Mouse (Mus musculus) embryonic fibroblast, embryonic 13.5 days (primary cell): Measurements from ENCODE around the gene Scnn1b.

ENCODE experiments used
- CTCF ChIP-seq: IDR thresholded peaks from 2 replicates; pipeline ENCODE4 v1.5.1; 2011; ENCODE audit warnings: mild to moderate bottlenecking, control low read depth, low read length, moderate library complexity, borderline replicate concordance; ENCODE audit not compliant: insufficient read depth
- POLR2A ChIP-seq: IDR thresholded peaks from 2 replicates; pipeline ENCODE4 v1.6.1; 2011; ENCODE audit warnings: low read depth, mild to moderate bottlenecking, control low read depth, low read length, moderate library complexity

DNA sequence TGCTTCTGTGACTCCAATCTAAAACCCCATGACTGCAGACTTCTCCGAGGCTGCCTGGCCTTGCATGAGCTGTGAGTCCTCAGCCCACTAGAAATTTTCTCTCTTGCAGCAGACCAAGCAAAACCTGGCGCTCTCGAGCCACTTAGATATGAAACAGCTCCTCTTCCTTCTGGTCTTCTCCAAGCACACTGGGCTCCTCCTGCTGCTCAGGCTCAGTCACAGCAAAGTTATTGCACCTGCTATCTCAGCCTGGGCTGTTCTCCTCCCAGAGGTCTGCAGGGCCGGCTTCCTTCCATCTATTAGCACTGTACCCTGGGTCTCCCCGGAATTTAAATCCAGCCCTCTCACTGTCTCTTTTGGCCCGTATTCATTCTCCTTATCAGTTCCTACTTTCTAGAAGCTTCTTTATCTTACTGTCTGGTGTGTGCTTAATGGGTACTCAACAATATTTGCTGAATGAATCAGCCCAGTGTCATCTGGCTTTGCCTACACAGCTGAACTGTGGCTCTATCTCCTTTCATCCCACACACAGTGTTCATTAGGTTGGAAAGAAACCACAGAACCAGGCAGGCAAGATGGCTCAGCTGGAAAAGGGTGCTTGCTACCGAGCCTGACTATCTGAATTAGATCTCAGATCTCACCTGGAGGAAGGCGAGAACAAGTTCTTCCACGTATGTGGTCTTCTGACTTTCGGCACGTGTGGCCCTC lies 7.5 kb upstream of the Scnn1b start:
- TF ChIP-seq POLR2A: no peak
- TF ChIP-seq CTCF: no peak
